Mouse (Mus musculus) embryonic facial prominence, embryonic 12.5 days (tissue): Measurements from ENCODE around the gene Rergl. TPM values are rescaled to one million over a fixed set of nuclear protein-coding genes. Genes with fewer than 3 reads are reported as not detected.

Experiments
- polyA plus RNA-seq: library from polyadenylated mRNA; unstranded; fragments of >200 nt; fragmentation: Nextera tagmentation; extraction: Ambion mirVana; gene quantifications from 2 replicates; pipeline ENCODE4 v1.2.1, GENCODE M21; 2016

The Rergl gene
- polyA plus RNA-seq, 1 experiment from 2014 or later: not detected

Other genes with a start within 250 kb of the Rergl start
- 0.65 and 0.71 TPM in 2 replicates for gene Pik3c2g, start 85.2 kb upstream of the Rergl start, polyA plus RNA-seq